Mouse (Mus musculus) CH12.LX (cell line): ENCODE data around the gene Ror2. TPM values are rescaled to one million over a fixed set of nuclear protein-coding genes. Genes with fewer than 3 reads are reported as not detected.

Experiments
- DNase-seq: peaks from one replicate; pipeline ENCODE4 v3.0.0-alpha.2; 2013; ENCODE audit errors: extremely low read depth
- H3K27ac ChIP-seq: 2 replicates; pipeline ENCODE4 v1.5.1; 2012; ENCODE audit warnings: low read depth, mild to moderate bottlenecking, control low read depth, moderate library complexity; ENCODE audit not compliant: insufficient read depth
- H3K27me3 ChIP-seq: replicated peaks from 2 replicates; pipeline ENCODE3; 2012; ENCODE audit warnings: inconsistent platforms
- H3K36me3 ChIP-seq, 2 experiments: replicated peaks in 1 of 2; 2 replicates each; pipeline versions ENCODE3 to v1.6.1; 2012; ENCODE audit warnings: inconsistent platforms in 1 of 2, low read length in 1 of 2, mild to moderate bottlenecking in 1 of 2, mixed read lengths in 1 of 2, moderate library complexity in 1 of 2; ENCODE audit not compliant: control insufficient read depth in 1 of 2, insufficient read depth in 1 of 2
- H3K4me1 ChIP-seq, 2 experiments: 2 replicates each; pipeline ENCODE4 v1.6.1; 2012; ENCODE audit warnings: inconsistent platforms in 1 of 2, moderate library complexity in 1 of 2; ENCODE audit not compliant: insufficient read depth in 2 of 2, control insufficient read depth in 1 of 2
- H3K4me2 ChIP-seq: 2 replicates; pipeline ENCODE4 v1.6.1; 2012; ENCODE audit warnings: low read depth, mild to moderate bottlenecking, control low read depth; ENCODE audit not compliant: poor library complexity, insufficient read depth, severe bottlenecking
- H3K4me3 ChIP-seq, 3 experiments: fragments of 150-350 bp in 1 of 3; sonication (generic) in 1 of 3; replicated peaks in 1 of 3; 2 replicates each; pipeline versions ENCODE3 to v1.5.1; 2011 to 2012; ENCODE audit warnings: low read depth in 2 of 3, low read length in 2 of 3, mild to moderate bottlenecking in 2 of 3, moderate library complexity in 2 of 3, control low read depth in 1 of 3, improper control_type of control experiment in 1 of 3, inconsistent platforms in 1 of 3, mixed read lengths in 1 of 3; ENCODE audit not compliant: poor library complexity in 1 of 3
- H3K79me2 ChIP-seq: replicated peaks from 2 replicates; pipeline ENCODE4 v1.6.1; 2012; ENCODE audit warnings: mild to moderate bottlenecking, moderate library complexity; ENCODE audit not compliant: control insufficient read depth, poor library complexity, insufficient read depth, severe bottlenecking; ENCODE audit errors: extremely low read depth
- H3K9ac ChIP-seq: 2 replicates; pipeline ENCODE4 v1.6.1; 2012; ENCODE audit warnings: low read depth, mild to moderate bottlenecking, control low read depth, moderate library complexity; ENCODE audit not compliant: insufficient read depth
- H3K9me3 ChIP-seq: replicated peaks from 2 replicates; pipeline ENCODE3; 2012; ENCODE audit warnings: low read length, inconsistent platforms, mixed read lengths
- CHD1 ChIP-seq: IDR thresholded peaks from 2 replicates; pipeline ENCODE4 v1.6.1; 2012; ENCODE audit warnings: low read depth, low read length, improper control_type of control experiment, inconsistent platforms
- E2F4 ChIP-seq: IDR thresholded peaks from 2 replicates; pipeline ENCODE4 v1.6.1; 2011; ENCODE audit warnings: low read depth, low read length, improper control_type of control experiment; ENCODE audit not compliant: insufficient replicate concordance
- ELF1 ChIP-seq: IDR thresholded peaks from 2 replicates; pipeline ENCODE4 v1.6.1; 2014; ENCODE audit warnings: low read depth, mild to moderate bottlenecking, inconsistent platforms, low read length, improper control_type of control experiment
- GABPA ChIP-seq: IDR thresholded peaks from 2 replicates; pipeline ENCODE4 v1.6.1; 2012; ENCODE audit warnings: low read depth, low read length, improper control_type of control experiment, inconsistent platforms; ENCODE audit not compliant: insufficient replicate concordance
- JUND ChIP-seq: conservative IDR thresholded peaks from 2 replicates; pipeline ENCODE4 v1.6.1; 2011; ENCODE audit warnings: low read depth, low read length, improper control_type of control experiment
- KAT2A ChIP-seq: IDR thresholded peaks from 2 replicates; pipeline ENCODE4 v1.6.1; 2012; ENCODE audit warnings: low read length, improper control_type of control experiment, inconsistent platforms; ENCODE audit not compliant: insufficient replicate concordance
- MAX ChIP-seq: IDR thresholded peaks from 2 replicates; pipeline ENCODE4 v1.6.1; 2011; ENCODE audit warnings: low read length, improper control_type of control experiment
- MEF2A ChIP-seq: IDR thresholded peaks from 2 replicates; pipeline ENCODE4 v1.6.1; 2014; ENCODE audit warnings: low read depth, mild to moderate bottlenecking, inconsistent platforms, low read length, improper control_type of control experiment, borderline replicate concordance
- RAD21 ChIP-seq: IDR thresholded peaks from 2 replicates; pipeline ENCODE4 v1.6.1; 2011; ENCODE audit warnings: low read depth, mild to moderate bottlenecking, low read length, improper control_type of control experiment, moderate library complexity
- RCOR1 ChIP-seq: conservative IDR thresholded peaks from 2 replicates; pipeline ENCODE4 v1.6.1; 2012; ENCODE audit warnings: low read depth, mild to moderate bottlenecking, inconsistent platforms, low read length, improper control_type of control experiment
- SMC3 ChIP-seq: IDR thresholded peaks from 2 replicates; pipeline ENCODE4 v1.6.1; 2011; ENCODE audit warnings: low read depth, low read length, improper control_type of control experiment
- UBTF ChIP-seq: IDR thresholded peaks from 2 replicates; pipeline ENCODE4 v1.6.1; 2012; ENCODE audit warnings: low read depth, mild to moderate bottlenecking, inconsistent platforms, low read length, improper control_type of control experiment, moderate library complexity
- USF2 ChIP-seq: conservative IDR thresholded peaks from 2 replicates; pipeline ENCODE4 v1.6.1; 2011; ENCODE audit warnings: low read depth, low read length, improper control_type of control experiment
- ZC3H11A ChIP-seq: IDR thresholded peaks from 2 replicates; pipeline ENCODE4 v1.6.1; 2012; ENCODE audit warnings: low read depth, mild to moderate bottlenecking, inconsistent platforms, low read length, improper control_type of control experiment
- ZNF384 ChIP-seq: IDR thresholded peaks from 2 replicates; pipeline ENCODE4 v1.6.1; 2012; ENCODE audit warnings: low read depth, low read length, improper control_type of control experiment, inconsistent platforms
- dilution Hi-C: fragments of 300-500 bp; cut with MboI; formaldehyde crosslinking; loops from 2 replicates; pipeline ENCODE4 v1.14.3; 2020; ENCODE audit warnings: low sequenced_read_pairs; ENCODE audit not compliant: extremely low pct_unique_long_range_greater_than_20kb, extremely low pct_ligation_motif_present
- in situ Hi-C: fragments of 300-500 bp; cut with MboI; formaldehyde crosslinking; loops from 3 replicates; pipeline ENCODE4 v1.14.3; 2019; ENCODE audit warnings: low sequenced_read_pairs, low pct_ligation_motif_present, low pct_unique_long_range_greater_than_20kb, mixed read lengths
- polyA plus RNA-seq: library from polyadenylated mRNA; unstranded; fragments of >175 nt; gene quantifications from 2 replicates; pipeline ENCODE4 v1.2.1, GENCODE M21; 2012; ENCODE audit warnings: low read depth; ENCODE audit not compliant: insufficient read length
- total RNA-seq, 2 experiments: library from RNA; depleted of rRNA; stranded (reverse); fragments of 300-350 nt in 1 of 2; fragments of >200 nt in 1 of 2; gene quantifications; 2 replicates each; pipeline ENCODE4 v1.2.3; 2012 to 2014

The Ror2 gene
- total and polyA plus RNA-seq, 3 experiments = 0.13 to 0.63 (median 0.16) TPM

DNA sequence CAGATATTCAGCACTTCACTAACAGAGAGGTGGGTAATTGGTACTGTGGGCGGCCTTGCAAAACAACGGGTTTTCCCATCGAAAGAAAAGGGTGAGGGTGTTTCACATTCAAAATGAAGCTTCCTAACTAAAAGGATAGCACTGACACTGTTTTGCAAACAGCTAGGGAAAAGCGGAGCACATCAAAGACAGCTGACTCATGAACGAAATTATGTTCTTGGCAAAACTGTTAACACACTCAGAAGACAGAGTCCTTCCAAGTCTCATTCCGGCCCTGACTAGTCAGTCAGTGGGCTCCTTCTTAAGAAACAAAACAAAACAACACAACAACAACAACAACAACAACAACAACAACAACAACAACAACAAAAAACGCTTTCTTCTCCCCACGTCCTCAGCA lies 10.1 kb downstream of the Ror2 start:
- dilution Hi-C loops = no loop called here
- in situ Hi-C loops = no loop called here

DNA sequence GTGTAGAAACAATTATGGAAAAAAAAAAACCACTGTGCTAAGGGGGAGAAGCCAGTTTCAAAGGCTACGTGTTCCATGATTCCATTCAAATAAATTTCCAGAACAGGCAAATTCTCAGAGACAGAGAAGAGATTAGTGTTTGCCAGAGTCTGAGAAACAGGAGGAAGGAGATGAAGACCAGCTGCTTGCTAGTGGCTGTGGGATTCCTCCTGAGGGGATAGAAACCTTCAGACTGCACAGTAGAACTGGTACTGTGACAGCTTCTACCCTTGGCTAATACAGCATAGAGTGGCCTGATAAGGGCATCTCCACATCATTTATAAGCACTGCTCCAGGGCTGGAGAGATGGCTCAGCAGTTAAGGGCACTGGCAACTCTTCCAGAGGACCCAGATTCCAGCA lies 11.2 kb downstream of the Ror2 start:
- TF ChIP-seq UBTF = no peak
- no peak for TF ChIP-seq RAD21
- TF ChIP-seq USF2 = no peak
- no peak for TF ChIP-seq MEF2A
- no peak for TF ChIP-seq ZC3H11A
- no peak for TF ChIP-seq JUND
- Histone ChIP-seq H3K36me3 (no peaks in the 10 kb centered on the region), H3K27ac (no peak overlapping the region), H3K9ac (no peak overlapping the region), H3K27me3 (no peaks in the 10 kb centered on the region), H3K4me3 (no peak overlapping the region), H3K9me3 (peaks cover 2% of the 10 kb centered on the region), H3K4me1 (peaks cover 4 to 27% of the 10 kb centered on the region in 2 experiments; a peak in 3 of 4 replicates), H3K79me2 (no peaks in the 10 kb centered on the region), H3K4me2 (no peak overlapping the region)
- dilution Hi-C loops = no loop called here
- DNase-seq = no peak
- in situ Hi-C loops = no loop called here

More for the DNA sequence above, 10.1 kb downstream of the Ror2 start:
- peaks cover 0 to 17% of the 10 kb centered on the region in 2 experiments; a peak in 3 of 4 replicates for H3K4me1 ChIP-seq
- H3K4me2 ChIP-seq = no peak overlapping the region
- peaks cover 2% of the 10 kb centered on the region for H3K9me3 ChIP-seq
- no peak overlapping the region for H3K9ac ChIP-seq
- no peak for DNase-seq
- no peaks in the 10 kb centered on the region for H3K36me3 ChIP-seq
- TF ChIP-seq E2F4 = no peak
- no peak for TF ChIP-seq UBTF
- no peak for TF ChIP-seq SMC3
- no peak for TF ChIP-seq ZNF384
- no peak for TF ChIP-seq GABPA
- TF ChIP-seq ELF1 = no peak
- no peak for TF ChIP-seq KAT2A
- no peak for TF ChIP-seq CHD1
- TF ChIP-seq, all 38 proteins: peak for 0
- Histone ChIP-seq H3K27ac (no peak overlapping the region), H3K4me3 (no peak overlapping the region), H3K79me2 (no peaks in the 10 kb centered on the region), H3K27me3 (no peaks in the 10 kb centered on the region)

DNA sequence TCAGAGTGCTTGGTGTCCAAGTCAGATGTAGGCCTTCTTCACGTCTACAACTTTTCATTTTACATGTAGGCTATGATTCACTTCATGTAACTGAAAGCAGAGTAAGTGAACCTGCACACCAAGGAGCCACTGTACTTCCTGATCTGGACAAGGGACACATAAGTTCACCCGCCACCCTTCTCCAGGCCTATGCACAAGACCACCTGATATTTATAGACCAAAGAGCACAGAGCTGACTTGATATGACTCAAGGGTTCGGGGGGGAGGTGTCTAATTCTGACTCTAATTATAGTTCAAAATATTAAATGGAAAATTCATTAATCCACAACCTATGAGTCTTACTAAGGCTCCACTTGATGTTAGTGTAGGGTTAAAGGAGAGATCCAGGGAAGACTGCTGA lies 14.3 kb downstream of the Ror2 start:
- H3K79me2 ChIP-seq = no peaks in the 10 kb centered on the region
- peaks cover 2% of the 10 kb centered on the region for H3K9me3 ChIP-seq
- H3K4me3 ChIP-seq = no peak overlapping the region
- H3K27ac ChIP-seq = no peak overlapping the region
- H3K9ac ChIP-seq = no peak overlapping the region
- TF ChIP-seq RCOR1 = no peak
- TF ChIP-seq ELF1 = no peak
- no peak for TF ChIP-seq GABPA
- TF ChIP-seq MAX = no peak
- dilution Hi-C loops = no loop called here
- in situ Hi-C loops = no loop called here
- peaks cover 8 to 50% of the 10 kb centered on the region in 2 experiments; a peak in 3 of 4 replicates for H3K4me1 ChIP-seq
- no peaks in the 10 kb centered on the region for H3K36me3 ChIP-seq
- no peak overlapping the region for H3K4me2 ChIP-seq
- no peak for DNase-seq
- H3K27me3 ChIP-seq = no peaks in the 10 kb centered on the region
